Mouse (Mus musculus) left cerebral cortex, adult 8-10 months (tissue): ENCODE results near the gene Phospho1. TPM values are rescaled to one million over a fixed set of nuclear protein-coding genes. Genes with fewer than 3 reads are reported as not detected.
A peak's percentile ranks its signal among the peaks of the same experiment; 100 is the strongest.

ENCODE experiments used
- DNase-seq, 2 experiments: peaks; one replicate each; pipeline ENCODE4 v3.0.0; 2022; ENCODE audit warnings: low spot score in 2 of 2
- total RNA-seq, 4 experiments: library from RNA; stranded (reverse); gene quantifications; 2 replicates each; pipeline ENCODE4 v1.2.4; 2022

Phospho1 gene
- total RNA-seq, 4 experiments from 2014 or later = 60.8 to 75.0 (median 67.2) TPM

DNA sequence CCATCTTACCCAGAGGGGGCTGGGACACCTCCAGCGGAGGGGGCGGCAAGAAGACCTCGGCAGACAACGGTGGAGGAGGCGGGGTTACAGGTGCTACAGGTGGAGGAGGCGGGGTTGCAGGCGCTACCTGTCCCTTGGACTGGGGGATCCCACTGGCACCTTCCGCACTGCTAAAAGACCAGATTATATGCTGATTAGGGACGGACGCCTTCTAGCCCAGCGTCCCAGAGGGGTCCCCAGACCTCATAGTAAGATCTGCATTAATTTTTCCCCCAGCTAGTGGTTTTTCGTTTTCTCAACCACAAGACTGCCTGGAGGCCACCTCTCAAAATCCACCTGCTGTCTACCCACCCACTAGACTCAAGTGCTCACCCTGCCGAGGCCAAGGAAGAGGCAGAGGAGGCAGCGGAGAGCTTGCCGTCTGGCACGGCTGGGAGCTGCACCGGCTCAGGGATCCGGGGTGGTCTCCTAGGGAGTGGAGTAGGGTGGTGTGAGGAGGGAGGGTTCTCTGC lies 9.4 kb downstream of the Phospho1 start:
- DNase-seq = no peak

DNA sequence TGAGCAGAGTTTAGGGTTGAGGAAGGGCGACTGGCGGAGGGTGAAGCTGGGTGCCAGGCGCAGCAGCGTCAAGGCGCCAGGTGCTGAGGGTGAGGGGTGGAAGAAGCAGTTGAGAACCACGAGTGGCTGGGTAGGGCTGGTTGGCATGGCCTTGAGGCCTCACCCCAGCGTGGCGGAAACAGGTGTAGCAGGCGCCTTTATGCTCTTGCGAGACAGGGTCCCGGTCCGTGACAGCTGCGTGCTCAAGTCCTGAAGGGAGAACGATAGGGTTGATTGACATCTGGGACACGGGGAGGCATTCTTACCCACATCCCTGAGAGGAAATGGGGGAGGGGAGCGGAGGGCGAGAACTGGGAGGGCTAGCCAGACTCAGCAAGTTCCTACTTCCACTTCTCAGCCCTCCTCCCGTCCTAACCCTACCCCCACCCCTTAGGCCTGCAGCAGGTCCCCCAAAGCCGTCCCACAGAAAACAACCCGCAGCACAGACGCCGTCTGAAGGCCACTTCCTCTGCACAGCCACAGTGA lies 9.9 kb downstream of the Phospho1 start:
- DNase-seq = peak in 1 of 2 experiments; percentile 45

DNA sequence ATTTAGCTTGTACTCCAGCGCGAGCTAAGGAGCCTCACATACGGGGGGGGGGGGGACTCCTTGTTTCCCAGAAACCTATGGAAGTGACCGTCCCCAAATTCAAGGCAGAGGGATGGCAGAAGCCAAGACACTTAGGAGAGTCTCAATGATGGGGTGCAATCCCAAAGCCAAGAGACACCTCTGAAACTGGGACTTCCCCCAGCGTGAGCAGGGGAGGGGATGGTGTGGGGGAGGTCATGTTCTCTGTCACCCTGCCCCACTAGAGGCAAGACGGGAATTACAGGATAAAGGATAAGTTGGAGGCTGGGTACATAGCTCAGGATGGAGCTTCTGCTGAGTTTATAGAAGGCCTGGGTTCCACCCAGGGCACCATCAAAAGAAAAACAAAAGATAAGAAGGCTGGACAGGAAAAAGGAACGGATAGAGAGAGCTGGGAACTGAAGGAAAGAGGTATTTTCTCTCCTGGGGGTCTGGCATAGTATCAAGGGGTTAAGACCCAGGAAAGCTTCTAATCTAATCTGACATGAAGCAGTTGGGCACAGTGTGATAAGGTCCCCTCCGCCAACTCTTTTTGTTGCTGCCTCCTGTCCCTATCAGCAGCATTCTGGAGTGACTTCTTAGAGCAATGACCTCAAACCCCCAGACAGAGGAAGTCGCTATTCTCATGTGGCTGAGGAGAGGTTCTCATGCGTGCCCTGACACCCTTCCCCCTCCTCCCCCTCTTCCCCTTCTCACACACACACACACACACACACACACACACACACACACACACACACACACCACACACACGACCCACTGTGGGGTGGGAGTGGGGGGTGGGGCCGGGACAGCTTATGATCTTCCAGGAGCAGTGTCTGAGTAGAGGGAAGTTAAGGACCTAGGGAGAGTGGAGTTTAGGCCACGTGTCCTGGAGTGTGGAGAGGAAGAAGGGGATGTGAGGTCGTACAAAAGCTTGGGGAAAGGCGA lies 10.7 kb downstream of the Phospho1 start:
- no peak for DNase-seq

DNA sequence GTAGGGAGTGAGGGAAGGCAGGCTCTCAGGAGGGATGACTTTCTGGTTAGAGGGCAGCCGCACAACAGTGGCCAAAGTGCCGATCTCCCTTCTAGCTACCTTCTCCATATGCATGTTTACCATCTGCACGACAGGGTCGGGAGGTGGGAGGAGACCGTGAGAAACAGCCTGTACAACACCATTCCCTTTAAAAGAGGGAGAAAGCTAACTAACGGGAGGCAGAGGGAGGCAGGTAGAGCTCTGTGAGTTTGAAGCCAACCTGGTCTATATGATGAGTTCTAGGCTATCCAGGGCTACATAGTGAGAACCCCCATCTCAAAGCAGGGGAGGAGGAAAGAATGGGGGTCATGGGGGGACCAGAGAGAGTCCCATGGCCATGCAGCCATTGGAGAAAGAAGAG lies 11.5 kb downstream of the Phospho1 start:
- no peak for DNase-seq

DNA sequence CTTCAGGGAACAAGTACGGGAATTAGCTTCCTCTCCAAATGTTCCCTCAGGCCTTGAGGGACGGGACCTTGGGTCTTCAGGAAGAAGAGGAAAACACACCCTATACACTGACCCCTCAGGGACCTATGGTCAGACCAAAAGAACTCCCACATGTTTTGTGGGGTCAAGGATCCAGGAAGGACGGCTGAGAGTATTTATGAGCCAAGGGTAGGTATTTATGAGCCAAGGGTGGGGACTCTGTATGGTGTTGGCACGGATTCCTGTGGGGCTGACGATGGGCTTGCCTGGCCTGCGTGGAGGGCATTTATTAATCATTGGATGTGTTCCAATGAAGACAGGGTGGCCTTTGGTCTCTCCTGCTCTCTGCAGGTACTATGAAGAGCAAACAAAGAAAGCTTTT lies 12.1 kb downstream of the Phospho1 start:
- DNase-seq = no peak

DNA sequence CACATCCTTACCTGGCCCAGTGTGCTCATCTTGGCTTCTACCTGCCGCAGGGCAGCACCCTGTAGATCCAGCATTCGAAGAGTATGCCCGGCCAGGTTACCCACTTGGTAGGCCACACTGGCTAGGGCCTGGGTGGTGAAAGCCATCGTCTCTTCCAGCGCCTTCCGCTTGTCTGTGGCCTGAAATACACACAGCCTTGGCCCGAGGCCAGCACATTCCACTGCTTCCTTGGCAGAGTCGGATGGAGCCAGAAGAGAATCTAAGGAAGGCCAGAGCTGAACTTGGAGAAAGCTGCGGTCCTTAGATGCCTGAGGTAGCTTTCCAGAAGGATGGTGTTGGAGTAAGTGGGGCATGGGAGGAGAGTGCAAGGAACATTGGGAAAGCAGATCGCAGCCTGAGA lies 12.8 kb downstream of the Phospho1 start, which contains the start of gene Gngt2:
Gene Gngt2 (plus strand): TSS at position 158 of the 400 bp plus-strand sequence.
- no peak for DNase-seq

DNA sequence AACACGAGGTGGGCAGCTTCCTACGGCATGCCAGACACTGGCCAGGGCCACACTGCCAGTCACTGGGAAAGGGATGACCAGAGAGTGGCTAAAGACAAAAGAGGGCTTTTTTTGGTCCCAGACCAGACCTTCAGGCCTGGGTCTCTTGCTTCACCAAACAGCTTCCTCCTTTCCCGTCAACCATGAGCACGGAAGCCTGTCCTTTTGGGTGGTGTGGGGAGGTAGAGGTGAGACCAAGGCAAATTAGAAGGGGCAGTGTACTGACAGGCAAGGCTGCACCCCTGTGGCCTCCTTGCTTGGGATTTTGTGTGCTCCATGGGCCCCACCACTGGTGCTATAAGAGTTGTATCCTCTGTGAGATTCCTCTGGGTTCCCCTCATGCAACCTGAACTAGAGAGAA lies 14.3 kb downstream of the Phospho1 start:
- no peak for DNase-seq

DNA sequence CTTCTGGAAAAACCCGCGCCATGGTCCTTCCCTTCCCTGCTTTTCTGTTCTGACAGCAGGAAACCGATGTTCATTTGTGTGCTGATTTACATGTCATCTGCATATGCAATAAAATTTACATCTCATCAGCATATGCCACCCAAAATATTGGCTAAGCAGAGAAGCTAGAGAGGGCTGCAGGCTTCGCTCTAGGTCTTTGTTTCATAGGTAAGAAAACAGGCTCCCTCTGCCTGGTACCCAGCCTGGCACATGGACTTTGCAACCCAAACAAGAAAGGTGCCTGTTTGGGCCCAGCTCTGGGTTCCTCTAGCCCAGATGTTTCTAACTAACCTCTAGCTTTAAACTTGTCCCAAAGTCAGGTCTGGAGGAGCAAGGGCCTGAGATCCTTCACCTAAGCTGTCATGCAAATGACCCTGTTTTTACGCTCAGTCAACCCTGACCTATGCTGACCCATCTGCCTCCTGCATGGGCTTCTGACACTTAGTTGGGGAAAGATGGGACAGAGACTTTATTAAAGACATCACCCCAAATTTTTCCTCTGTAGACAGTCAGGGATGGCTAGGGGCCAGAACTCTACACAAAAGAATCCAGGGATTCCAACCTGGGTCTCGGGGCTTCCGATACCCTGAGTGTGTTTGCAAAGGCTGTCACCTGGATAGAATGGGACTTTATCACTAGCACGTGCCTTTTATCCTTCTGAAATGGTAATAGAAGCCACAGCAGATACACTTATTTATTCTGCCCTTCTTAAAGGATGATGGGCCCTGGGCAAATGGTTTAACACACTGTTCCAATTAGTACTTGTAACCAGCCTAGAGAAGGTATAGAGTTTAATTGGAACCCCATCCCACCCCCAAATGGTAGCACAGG lies 14.9 kb downstream of the Phospho1 start:
- no peak for DNase-seq

DNA sequence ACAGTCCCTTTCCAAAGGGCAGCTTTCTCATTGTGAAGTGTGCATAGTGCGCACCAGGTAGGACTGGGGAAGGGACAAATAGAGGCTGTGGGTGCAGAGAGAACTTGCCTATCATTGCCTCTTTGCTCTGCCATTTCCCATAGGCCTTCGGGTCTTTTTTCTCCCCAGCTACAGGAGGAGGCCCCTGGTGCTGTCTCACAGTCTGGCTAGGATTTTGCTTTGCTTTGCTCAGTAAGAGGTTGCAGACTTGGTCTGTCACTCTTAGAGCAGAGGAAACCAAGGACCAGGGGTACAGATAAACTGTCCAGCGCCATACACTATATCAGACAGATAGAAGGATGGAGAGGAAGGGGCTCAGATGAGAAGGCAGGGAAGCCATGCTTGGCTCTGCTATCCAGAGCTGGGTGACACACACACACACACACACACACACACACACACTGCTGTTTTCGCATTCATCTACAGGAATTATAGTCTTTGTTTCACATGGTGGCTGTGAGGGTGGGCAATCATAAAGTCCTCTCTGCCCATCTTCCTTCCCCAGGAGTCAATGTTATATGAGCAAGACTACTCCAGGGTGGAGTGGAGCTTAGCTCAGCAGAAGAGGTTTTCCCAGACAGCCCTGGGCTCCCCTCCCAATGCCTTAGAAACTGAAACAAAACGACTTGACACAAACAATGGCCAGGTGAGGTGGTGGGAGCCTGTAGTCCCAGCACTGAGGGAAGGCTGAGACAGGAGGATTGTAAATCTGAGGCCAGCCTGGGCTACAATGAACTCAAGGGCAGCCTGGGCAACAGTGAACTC lies 16.6 kb downstream of the Phospho1 start:
- DNase-seq = no peak

DNA sequence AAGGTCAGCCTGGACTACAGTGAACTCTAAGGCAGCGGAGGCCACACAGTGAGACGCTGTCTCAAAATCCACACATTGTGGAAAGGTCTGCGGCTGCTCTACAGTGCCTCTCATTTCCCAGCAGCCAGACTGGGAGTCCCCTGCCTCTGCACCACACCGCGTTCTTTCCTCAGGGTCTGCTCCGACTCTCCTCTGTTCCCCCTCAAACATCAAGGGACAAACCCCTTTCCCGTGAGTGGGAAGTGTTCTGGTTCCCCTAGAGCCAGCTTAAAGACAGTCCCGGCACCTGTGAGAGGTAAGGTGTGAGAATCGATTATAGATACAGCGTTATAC lies 17.2 kb downstream of the Phospho1 start:
- DNase-seq = no peak

DNA sequence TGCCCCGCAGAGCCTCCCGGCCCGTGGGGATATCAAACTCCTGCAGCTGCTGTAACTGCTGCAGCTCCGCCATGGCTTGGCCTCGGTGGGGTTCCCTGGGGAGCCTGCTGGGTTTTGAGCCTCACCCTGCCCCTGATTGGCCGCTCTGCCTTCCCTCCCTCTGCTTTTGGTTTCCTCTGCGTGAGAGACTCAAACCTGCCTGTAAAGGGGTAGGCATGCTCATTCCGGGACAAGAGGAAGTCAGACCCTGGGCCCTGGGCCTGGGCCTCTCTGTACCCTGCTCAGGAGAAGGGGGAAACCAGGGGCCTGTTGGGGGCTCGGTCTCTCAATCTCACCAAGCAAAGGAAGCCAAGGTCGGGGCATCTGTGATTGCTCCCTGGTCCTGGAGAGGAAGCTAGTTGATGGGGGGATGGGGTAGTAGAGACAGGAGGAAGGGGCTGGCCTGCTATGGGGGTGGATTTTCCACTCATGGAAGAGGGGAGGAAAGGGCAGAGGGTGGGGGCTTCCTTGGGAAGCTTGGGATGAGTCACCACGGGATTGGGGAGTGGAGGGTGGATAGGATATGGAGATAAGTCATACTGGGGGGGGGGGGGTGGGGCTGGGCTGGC lies 17.9 kb downstream of the Phospho1 start, which contains the start of gene Abi3:
Gene Abi3 (minus strand): TSS at position 403 of the 608 bp plus-strand sequence.
- DNase-seq = no peak

DNA sequence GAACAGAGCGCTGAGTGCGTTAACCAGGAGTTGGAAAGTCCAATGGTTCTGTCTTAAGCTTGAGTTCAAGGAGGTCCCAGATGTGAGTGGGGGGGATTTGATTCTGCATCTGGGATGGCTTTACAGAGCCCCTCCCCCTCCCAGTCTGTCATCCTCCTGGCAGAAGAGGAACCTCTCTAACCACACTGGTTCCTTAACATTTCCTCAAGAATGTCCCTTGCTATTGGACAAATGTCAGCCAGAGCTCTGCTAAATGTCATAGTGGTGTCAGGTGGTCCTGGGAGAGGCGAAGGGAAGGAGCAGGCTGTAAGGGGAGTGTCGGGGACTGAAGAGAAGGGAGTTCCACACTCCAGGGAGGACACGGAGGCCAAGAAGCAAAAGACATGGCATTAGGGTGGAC lies 18.7 kb downstream of the Phospho1 start:
- DNase-seq = no peak

DNA sequence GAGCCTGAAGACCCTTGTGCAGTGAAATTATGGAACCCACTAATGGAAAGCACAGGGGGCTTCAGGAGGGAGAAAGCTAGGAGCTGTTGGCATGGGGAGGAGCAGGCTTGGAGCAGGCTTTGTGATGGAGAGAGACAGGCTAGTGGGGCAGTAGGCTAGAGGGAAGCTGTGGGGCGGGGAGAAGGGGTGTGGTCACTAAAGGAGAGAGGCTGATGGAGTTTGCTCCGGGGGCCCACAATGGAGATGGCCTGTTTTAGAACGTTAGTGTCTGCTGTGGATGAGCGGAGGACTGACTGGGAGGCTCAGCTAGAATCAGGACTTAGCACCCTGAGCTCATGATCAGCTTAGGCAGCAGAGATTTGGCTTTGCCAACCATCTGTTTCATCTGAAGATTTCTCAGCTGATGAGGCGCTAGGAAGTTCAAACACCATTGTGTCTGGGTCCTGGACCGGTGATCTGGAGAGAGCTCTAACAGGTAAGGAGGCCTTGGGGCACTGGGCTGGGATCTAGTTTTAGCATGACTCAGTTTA lies 19.2 kb downstream of the Phospho1 start:
- DNase-seq = no peak

DNA sequence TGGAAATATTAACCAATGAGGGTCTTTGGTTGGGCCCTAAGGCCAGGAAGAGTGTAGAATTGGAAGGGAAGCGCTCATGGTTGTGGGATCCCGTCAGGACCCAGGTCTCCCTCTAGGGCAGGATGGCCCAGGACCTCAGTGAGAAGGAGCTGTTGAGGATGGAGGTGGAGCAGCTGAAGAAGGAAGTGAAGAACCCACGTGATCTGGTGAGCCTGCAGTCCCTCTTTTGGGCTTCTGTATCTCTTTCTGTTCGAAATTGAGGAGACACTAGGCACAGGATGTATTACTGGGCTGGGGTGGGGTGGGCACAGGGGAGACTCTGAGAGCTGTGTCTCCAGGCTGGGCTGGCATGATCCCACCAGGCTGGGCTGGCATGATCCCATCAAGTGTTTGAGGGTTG lies 20.6 kb downstream of the Phospho1 start:
- DNase-seq = no peak

DNA sequence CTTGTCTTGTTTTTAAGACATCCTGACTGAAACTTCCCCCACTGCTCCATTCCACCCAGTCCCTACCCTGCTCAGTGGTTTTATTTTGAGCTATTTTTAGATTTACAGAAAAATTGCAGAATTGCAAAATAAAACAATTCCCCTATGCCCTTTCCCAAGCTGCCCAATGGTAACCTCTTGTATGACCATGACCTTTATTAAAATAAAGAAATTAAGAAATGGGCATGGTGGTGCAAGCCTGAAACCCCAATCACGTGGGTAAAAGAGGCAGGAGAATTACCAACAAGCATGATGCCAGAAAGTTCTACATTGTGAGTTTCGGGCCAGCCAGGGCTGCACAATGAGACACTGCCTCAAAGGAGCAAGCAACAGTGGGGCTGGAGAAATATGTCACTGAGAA lies 26.6 kb downstream of the Phospho1 start:
- DNase-seq = no peak

DNA sequence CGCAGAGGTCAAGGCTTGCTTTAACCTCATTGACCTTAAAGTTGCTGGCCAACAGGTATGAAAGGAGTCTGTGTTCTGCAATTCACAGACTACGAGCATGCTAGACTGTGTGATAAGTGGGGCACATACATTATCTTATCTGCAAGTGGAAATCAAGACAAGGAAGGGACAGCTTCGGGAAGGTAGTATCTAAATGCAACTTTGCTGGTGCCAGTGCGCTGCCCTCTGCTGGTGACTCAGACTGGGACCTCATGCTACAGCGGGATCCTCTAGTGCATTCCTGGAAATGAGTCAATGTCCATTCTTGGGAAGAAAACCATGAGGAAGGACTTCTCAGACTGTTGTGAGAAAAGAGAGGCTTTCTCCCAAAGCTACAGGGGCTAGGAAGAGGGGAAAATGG lies 29.4 kb downstream of the Phospho1 start:
- DNase-seq = no peak

DNA sequence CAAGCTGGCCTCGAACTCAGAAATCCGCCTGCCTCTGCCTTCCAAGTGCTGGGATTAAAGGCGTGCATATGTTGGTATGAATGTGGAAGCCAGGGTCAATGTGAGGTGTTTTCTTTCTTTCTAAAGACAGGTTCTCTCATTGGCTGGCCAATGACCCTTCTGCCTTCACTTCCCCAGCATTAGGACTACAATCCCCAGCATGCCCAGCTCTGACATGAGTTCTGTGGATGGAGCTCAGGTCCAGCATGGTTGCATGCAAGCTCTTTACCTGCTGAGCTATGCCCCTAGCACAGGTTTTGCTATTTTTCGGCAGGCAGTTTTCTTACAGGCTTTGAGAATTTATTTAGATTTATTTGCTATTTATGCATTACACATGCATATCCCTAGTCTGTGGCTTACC lies 33.0 kb downstream of the Phospho1 start:
- no peak for DNase-seq

DNA sequence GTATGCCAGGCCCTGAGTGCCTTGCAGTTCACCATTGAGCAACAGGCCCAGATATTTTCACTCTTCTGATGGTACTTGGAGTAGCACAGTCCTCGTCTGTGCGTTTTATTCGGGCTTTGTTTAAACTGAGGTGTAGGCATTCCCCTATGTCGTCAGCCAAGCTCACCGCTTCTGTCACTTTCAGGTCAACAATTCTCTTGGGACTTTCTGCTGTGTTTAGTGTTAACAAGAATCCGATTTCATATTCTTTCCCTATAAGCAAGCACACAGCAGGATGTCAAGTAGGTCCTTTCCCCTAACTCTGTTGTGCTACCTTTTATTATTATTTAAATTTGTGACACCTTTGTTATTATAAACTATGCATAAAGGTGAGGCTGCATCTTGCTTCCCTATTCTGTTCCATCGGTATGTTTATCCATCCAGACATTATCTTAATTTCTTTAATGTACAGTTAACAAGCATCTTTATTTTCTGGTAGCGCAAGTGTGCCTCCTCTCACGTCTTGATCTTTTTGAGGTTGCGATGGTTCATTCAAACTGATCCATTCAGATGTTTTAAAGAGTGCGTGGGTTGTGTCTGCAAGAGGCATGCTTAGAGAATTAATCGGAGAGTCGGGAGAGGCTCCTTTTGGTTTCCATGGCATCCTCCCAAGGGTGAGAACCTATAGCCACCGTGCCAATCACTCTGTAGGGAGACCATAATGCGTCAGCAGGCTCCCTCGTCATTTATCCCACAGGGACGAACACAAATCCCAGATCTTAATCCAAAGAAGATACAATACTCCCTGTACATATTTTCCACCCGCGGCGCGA lies 33.6 kb downstream of the Phospho1 start:
- DNase-seq = peak in 1 of 2 experiments; percentile 41
